Mouse (Mus musculus) CD8-positive naive resting alpha-beta T cell, adult 2 months (primary cell): ENCODE results near the gene Fam89b.

Source experiments
- DNase-seq, 2 experiments: peaks; one replicate each; pipeline ENCODE4 v3.0.0; 2022; ENCODE audit warnings: low read depth in 2 of 2, low spot score in 2 of 2

The Fam89b gene

DNA sequence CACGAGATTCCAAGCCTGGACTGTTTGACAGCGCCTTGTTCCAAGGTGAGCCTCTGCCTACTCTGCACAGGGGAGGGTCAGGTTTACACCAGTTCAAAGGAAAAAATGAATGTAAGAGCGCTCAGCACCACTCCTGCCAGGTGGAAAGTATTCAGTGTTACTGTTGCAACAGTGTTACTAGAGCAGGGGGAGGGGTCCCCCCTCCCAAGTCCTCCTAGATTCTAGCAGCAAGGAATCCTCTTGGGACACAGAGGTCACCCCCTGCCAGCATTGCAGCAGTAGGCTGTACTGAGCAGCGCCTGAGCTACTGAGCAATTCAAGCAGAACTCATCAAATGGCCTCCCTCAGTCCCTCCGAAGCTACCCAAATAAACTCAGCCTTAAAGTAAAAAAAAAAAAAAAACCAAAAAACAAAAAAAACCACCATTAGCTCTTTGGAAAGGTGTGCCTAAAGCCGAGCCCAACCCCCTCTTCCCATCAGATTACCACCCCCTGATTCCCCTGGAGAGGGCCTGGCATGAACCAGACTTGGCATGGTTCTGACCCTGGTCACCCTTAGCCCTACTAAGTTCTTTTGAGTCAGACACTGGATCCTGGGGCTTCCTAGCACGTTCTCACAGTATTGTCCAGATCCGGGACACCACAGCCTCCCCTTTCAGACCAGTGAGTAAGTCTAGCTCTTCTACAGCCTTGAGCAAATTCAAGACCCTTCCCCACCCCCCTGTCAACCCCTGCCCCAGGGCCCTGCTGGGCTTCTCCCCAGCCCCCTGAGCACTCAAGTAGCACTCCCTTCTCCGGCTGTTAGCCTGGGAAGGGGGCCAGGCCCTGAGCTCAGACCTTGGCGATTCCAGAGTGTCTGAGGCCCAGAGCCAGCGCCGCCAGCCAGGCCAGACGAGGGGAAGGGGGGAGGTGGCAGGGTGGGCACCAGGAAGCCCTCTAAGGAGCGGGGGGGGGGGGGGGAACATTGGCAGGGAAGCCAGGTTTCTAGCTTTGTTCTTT lies 11.2 kb upstream of the Fam89b start, which contains the start of gene Ltbp3:
Gene Ltbp3 (plus strand): TSS at position 585 of the 998 bp plus-strand sequence.
- no peak for DNase-seq

GRCm38 (mm10) chr19:5739446-5739845 lies 10.0 kb upstream of the Fam89b start:
- no peak for DNase-seq

- DNase-seq = no peak
Observed at GRCm38 (mm10) chr19:5734325-5734724, 4.9 kb upstream of the Fam89b start.

DNA sequence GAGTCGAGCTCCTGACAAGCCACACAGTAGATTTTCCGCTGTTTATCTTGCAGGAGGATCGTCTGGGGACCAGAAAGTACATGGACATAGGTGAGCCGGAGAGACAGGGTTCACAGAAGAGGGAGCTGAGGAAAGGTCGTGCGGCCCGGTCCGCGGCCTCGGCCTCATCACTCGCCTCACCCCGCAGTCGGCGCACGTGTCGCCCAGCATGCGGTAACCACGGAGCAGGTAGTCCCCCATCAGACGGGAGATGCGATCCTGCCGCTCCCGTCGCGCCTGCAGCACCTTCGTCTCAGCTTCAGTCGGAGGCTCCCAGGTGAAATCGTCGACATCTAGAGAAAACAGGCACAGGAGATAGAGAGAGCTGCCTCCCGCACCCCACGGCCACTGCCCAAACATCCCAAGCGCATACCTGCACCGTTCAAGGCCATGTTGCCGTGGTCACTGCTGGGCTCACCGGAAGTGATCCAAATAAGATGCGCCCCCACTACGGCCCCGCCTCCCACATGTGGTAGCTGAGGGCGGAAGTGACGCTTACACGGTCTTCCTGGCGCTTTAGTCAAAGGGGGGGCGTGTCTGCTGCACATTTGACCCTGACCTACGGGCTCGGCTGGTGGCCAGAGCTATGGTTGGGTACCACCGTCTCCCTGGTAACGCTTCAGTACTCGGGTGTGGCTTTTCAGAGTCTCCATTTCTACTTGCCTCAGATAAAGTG lies 2.0 kb upstream of the Fam89b start:
- DNase-seq = peak; percentile 64 to 82

- no peak for DNase-seq
Observed at GRCm38 (mm10) chr19:5730314-5731186, 1.1 kb upstream of the Fam89b start.

GRCm38 (mm10) chr19:5728631-5729443 lies 616 bp downstream of the Fam89b start:
- DNase-seq = no peak

GRCm38 (mm10) chr19:5727701-5728100 lies 1.8 kb downstream of the Fam89b start:
- peak; percentile 83 to 86 for DNase-seq

- no peak for DNase-seq
Observed at GRCm38 (mm10) chr19:5726961-5727578, 2.4 kb downstream of the Fam89b start.

DNA sequence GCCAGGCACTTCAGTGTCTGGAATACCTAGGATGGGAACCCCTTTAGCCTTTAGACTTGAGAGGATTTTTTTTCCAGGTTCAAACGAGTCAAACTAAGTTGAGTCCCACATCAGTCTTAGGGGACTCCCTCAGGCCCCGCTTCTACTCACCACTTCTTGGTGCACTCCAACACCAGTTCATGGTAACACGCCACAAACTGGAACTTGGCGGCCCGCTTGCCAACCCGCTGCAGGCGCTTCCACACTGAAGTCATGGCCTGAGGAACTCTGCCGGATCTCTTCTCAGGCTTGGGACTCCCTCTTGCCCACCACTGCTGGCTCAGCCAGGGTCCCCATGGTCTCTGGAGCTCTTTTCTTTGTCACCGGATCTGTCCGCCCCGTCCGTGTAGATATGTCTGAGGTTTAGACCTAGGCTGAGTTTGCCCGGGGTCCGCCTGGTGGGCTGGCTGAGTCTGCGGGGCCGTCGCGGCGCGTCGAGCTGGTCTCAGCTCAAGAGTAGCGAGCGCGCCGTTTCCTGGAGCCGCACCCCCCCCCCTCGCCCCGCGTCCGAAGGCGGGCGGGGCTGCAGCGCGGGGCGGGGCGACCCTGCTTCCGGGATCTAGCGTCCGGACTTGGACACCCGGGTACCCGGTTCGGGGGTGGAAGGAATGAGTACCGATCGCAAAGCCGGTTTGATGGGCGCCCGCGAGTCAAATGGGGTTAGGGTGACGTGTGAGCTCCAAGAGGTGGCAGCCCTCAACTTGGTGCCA lies 3.5 kb downstream of the Fam89b start, which contains the start of gene Ehbp1l1:
Gene Ehbp1l1 (minus strand): TSS at position 551 of the 749 bp plus-strand sequence.
- DNase-seq = peak; percentile 36 to 46

DNA sequence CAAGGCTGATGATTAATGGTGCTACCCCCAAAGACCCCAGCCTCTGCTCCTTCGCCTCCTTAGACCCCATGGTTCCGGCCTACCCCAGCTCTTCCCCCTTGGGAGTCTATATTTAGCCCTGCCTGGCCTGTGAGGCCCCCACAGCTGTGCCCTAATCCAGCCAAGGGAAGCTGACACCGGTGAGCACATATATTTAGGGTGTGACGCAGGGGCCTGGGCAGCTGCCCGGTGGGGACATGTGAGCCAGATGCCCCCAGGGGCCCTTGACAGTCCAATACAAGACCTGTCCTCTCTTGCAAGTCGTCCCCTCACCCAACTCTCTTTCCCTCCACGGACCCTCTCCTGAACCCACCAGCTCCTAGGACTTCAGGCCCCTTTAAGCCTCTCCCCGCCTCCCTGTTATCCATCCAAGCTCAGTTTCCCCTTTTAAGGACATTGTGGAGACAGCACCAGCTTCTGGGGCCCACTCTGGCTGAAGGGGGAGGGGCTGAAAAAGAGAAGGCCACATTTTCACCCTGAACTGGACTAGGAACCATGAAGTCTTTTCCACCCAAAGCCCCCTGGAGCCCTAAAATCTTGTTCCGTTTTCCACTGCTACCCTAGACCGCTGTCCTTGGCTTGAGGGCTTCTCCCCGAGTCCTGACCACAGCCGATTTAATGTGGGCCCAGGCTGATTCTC lies 4.3 kb downstream of the Fam89b start:
- no peak for DNase-seq

GRCm38 (mm10) chr19:5724549-5724941 lies 4.9 kb downstream of the Fam89b start:
- DNase-seq = no peak

GRCm38 (mm10) chr19:5723934-5724548 lies 5.4 kb downstream of the Fam89b start:
- no peak for DNase-seq

- DNase-seq = no peak
Observed at GRCm38 (mm10) chr19:5722848-5723425, 6.5 kb downstream of the Fam89b start.

- no peak for DNase-seq
Observed at GRCm38 (mm10) chr19:5721233-5721632, 8.2 kb downstream of the Fam89b start.

DNA sequence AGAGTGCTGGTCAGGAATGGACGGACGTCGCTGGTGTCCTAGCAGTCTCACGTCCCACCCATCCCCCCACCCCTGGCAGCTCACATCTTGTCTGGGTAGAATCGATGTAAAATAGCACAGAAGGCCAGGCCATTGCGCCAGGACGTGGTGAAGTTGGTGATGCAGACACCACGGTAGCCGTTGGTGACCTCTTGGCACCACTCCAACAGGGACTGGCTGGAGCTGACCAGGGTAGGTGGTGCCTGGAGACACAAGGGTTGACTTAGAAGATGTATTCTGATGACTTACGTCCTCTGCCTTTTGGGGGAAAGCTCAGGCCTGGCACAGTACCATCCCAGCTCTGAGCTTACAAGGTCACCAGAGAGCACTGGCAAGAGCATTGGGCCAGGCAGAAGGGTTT lies 12.5 kb downstream of the Fam89b start:
- no peak for DNase-seq

- no peak for DNase-seq
Observed at GRCm38 (mm10) chr19:5715793-5716688, 13.4 kb downstream of the Fam89b start.

DNA sequence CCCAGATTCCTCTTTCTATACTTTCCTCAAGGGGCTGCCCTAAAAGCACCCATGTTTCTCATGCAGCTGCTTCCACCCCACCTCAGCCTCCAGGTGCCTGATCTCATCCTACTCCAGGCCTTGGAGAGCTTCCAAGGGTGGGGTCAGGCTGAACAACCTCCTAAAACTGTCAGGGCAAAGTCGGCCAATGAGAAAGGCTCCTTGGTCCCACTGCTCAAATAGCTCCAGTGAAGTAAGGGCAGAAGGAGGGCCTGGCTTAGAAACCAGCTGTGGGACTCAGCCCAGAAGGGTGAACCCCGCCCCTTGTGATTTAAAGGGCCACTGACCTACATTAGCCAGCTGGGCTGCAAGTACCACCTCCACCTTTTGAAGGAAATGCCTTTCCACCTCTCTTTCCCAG lies 15.7 kb downstream of the Fam89b start:
- no peak for DNase-seq
